Mouse (Mus musculus) kidney, postnatal 36 days (tissue): ENCODE measurements around the gene Olfr1152.

Experiments
- DNase-seq, 2 experiments: peaks; one replicate each; pipeline ENCODE4 v3.0.0; 2021 to 2022; ENCODE audit warnings: mixed read lengths in 2 of 2

The Olfr1152 gene

DNA sequence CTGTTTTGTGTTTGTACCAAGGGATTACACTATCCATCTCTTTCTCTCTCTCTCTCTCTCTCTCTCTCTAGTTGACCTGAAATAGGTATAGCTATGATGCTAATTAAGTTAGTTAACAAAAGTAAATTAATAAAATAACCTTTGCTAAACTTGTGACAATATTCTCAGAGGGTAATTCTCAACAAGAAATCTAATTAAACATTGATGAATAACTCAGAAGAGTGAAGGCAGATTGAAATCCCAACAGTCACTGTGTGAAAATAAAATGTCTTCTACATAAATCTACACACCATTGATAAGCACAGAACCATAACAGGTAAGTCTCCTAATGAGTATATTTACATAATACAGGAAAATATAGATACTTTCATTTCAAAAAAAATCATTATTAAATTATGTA lies at the start of gene Olfr1152:
Olfr1152 (plus strand) TSS at position 301 of the 400 bp plus-strand sequence.
- DNase-seq, result no peak

DNA sequence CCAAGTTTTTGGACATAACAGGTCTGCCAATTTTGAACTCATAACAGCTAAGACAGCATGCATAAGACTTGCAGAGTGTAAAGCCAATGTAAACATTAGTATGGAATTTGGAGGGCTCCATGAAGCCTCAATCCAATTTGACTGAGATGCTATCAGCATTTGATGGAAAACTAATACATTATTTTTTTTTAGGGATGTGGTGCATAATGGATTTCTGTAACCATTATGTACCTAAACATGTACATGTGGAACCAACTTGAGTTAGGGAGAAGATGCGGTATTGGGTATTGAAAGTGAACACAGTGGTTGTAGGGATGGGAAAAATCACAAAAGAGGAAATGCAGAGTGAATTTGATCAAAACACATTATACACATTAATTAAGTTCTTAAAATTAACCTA lies 36.1 kb upstream of the Olfr1152 start, which contains the start of gene Olfr1148:
Olfr1148 (plus strand) TSS at position 301 of the 400 bp plus-strand sequence.
- no peak for DNase-seq

DNA sequence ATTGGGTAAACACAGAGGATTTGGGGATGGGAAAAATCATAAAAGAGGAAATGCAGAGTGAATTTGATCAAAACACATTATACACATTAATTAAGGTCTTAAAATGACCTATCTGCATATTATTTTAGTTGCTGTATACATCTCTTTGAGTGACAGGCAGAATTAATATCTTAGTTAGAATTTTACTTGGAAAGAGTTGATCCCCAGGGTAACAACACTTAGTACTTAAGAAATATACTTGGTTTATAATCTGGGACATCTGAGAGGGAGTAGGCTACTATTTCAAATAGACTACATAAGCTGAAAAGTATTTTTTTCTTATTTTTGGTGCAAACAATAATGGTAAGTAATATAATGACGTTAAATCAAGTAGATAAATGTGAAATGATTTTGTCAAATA lies 22.6 kb upstream of the Olfr1152 start, which contains the start of gene Olfr1150-ps1:
Olfr1150-ps1 (plus strand) TSS at position 301 of the 400 bp plus-strand sequence.
- no peak for DNase-seq

DNA sequence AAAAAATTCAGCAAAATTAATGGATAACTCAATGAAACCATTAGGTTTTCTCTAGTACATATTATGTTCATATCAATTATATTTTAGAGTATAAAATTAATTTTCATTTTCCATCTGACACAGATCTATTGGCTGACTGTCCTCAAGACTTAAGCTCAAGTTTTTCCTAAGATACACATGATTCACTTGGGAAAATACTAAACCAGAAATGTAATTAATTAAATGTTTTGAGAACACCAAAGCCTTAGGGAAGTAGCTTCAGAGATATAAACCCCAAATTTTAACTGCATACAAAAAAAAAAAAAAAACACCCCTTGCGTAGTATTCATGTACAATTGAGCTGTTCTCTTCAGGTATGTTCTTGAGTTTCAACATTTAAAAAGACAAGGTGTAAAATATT lies 10.7 kb upstream of the Olfr1152 start, which contains the start of gene Olfr1151:
Olfr1151 (plus strand) TSS at position 301 of the 400 bp plus-strand sequence.
- DNase-seq, result no peak

DNA sequence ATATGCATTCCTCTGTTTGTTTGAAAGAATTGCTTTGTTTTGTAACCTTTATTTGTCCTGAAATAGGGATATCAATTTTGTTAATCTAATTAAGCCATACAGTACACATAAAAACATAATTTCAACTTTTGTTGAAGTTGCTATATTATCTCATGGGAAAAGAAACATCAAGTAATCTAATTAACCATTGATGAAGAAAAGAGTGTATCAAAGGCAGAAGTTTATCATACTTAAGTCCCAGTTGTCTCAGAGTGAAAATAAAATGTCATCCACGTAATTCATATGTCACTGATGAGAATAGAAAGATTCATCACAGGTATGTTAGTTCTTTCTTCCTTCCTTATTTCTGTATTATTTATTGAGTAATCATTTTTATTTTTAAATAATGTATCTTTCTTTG lies 28.4 kb downstream of the Olfr1152 start, which contains the start of gene Olfr1153:
Olfr1153 (plus strand) TSS at position 301 of the 400 bp plus-strand sequence.
- no peak for DNase-seq

DNA sequence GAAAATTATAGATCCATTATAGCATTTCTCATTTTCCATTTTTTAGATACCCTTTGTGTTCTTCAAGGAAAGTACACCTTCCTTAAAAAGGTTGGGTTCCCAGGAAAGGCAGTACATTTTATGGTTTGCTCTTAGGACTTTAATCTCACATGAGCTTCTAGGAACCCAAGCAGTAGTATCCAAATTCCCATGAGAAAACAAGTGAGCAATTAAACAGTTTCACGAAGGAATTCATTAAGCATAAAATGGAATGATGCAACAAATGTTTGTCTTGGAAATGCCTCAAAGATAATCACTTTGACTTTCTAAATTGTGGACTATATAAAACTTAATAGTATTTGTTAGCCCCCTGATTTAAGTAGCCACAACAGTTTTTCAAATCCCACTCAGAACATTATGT lies 38.8 kb downstream of the Olfr1152 start, which contains the start of gene Olfr1154:
Olfr1154 (minus strand) TSS at position 101 of the 400 bp plus-strand sequence.
- DNase-seq, result no peak
